ENCODE assay signal across 8 mouse cellular contexts in the genomic region with DNA sequence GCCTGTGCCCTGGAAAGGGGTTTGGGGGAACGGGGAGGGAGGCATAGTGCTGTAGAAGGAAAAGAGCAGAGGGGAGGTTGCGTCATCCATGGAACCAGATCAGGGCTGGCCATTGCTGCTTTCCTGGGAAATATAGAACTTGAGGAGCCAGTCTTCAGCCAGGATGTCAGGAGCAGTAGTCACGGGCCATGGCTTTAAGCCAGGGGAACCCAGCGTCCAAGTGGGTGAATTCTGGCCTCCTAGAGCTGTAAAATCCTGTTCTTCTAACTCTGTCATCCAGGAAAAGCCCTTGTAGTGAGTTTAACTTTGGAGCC. TPM values are rescaled to one million over a fixed set of nuclear protein-coding genes. Genes with fewer than 3 reads are reported as not detected.
DNase-seq lines count a peak whose midpoint lies in the region; ATAC-seq and TF ChIP-seq lines count a peak whose summit lies in the region.

No protein-coding gene starts in this region.

- H3K27ac ChIP-seq in cerebellum, adult 2 months (ENCODE audit: insufficient read depth, low read length), result no peak overlapping the region
- peak overlapping the region; percentile 51; the same call in 1 of the 2 replicates for H3K27ac ChIP-seq in hindbrain, embryonic 16.5 days (ENCODE audit: low read depth, low read length)

- H3K9ac ChIP-seq in hindbrain, embryonic 16.5 days (ENCODE audit: low read depth, low read length), result 0 out of 2 replicates have a peak overlapping the region, but pooled peaks have one; percentile 12

- no peak for TF ChIP-seq POLR2A in cerebellum, adult 2 months (IDR thresholded peaks at IDR 0.05; ENCODE audit: borderline replicate concordance, insufficient read depth, low read length)

- peaks cover 27% of the 10 kb centered on the region; the same call in 1 of the 2 replicates for H3K4me1 ChIP-seq in cerebellum, adult 2 months (ENCODE audit: control insufficient read depth, insufficient read depth, low read length)
- peaks cover 54% of the 10 kb centered on the region for H3K4me1 ChIP-seq in hindbrain, embryonic 16.5 days (ENCODE audit: control insufficient read depth, insufficient read depth, low read depth, low read length)

- H3K4me2 ChIP-seq in hindbrain, embryonic 16.5 days (ENCODE audit: low read length), result peak overlapping the region; percentile 33

- ATAC-seq in hindbrain, embryonic 16.5 days, result no peak
- no peak for ATAC-seq in CD4-positive, CD25-positive, alpha-beta regulatory T cell, adult 4 months

- H3K36me3 ChIP-seq in hindbrain, embryonic 16.5 days (ENCODE audit: control insufficient read depth, insufficient read depth, low read length), result no peaks in the 10 kb centered on the region

- TF ChIP-seq CTCF in cerebellum, adult 2 months (IDR thresholded peaks at IDR 0.05; ENCODE audit: borderline replicate concordance, insufficient read depth, low read depth, low read length), result no peak

- no peaks in the 10 kb centered on the region for H3K9me3 ChIP-seq in hindbrain, embryonic 16.5 days (ENCODE audit: control insufficient read depth, low read length)

- H3K4me3 ChIP-seq in cerebellum, adult 2 months (replicated peaks; ENCODE audit: insufficient read depth, low read depth, low read length), result no peak overlapping the region
- H3K4me3 ChIP-seq in hindbrain, embryonic 16.5 days (ENCODE audit: low read length), result no peak overlapping the region

- H3K27me3 ChIP-seq in cerebellum, adult 2 months (ENCODE audit: control insufficient read depth, insufficient read depth, low read length), result no peaks in the 10 kb centered on the region
- no peaks in the 10 kb centered on the region for H3K27me3 ChIP-seq in hindbrain, embryonic 16.5 days (replicated peaks; ENCODE audit: control insufficient read depth, insufficient read depth, low read length)

- DNase-seq in cerebellum, adult 9-10 months, result peak; percentile 28
- no peak for DNase-seq in cerebellum, adult 2 months
- DNase-seq in NIH3T3 (ENCODE audit: low read depth), result peak; percentile 33
- DNase-seq in lung, postnatal 10 days, result peak; percentile 54
- no peak for DNase-seq in spleen, postnatal 4 days (ENCODE audit: low spot score in 2 of 2)
- no peak for DNase-seq in spleen, adult 12 weeks (ENCODE audit: low spot score)

- 22% methylated on average over 4 of the region's 4 CpGs for WGBS in cerebellum, adult 2 months
- WGBS in hindbrain, embryonic 16.5 days, result 33% methylated on average over 4 of the region's 4 CpGs

RNA-seq across cellular contexts. Expression of gene Rgs8, which starts 8.8 kb away (rescaled TPM):
- 371 and 430 TPM in 2 replicates for polyA plus RNA-seq in cerebellum, adult 2 months (2012; rRNA removed)
- polyA plus RNA-seq in hindbrain, embryonic 16.5 days (2015; fragmentation: Nextera tagmentation; extraction: Ambion mirVana), result 18.8 and 22.9 TPM in 2 replicates
- polyA plus RNA-seq in CD4-positive, CD25-positive, alpha-beta regulatory T cell, adult 4 months (2017; shearing (Covaris generic)), result under 1 TPM in 1 of 2 experiments, not detected in 1; 0.22 TPM

Comparison
In these comparisons a context has a peak if more than half of its experiments do, and no peak if none do; other contexts are left out.
1. DNase-seq: peak in cerebellum, adult 9-10 months (single experiment), NIH3T3 (single experiment) and lung, postnatal 10 days (single experiment); none in cerebellum, adult 2 months (0 of 2), spleen, postnatal 4 days (0 of 2) and spleen, adult 12 weeks (single experiment).
2. RNA of gene Rgs8, which starts 8.8 kb away (polyA plus RNA-seq): 371 to 430 TPM in cerebellum, adult 2 months; 18.8 to 22.9 TPM in hindbrain, embryonic 16.5 days and 0.22 TPM in CD4-positive, CD25-positive, alpha-beta regulatory T cell, adult 4 months; every median in the first group is over 10 times any median in the second.